ENCODE assay signal across 9 mouse cellular contexts in genomic region chr7:113147391-113148332, GRCm38 (mm10). TPM values are rescaled to one million over a fixed set of nuclear protein-coding genes. Genes with fewer than 3 reads are reported as not detected.
DNase-seq lines count a peak whose midpoint lies in the region; ATAC-seq and TF ChIP-seq lines count a peak whose summit lies in the region.
"Had no signal": no experiment of that assay in that cellular context is flagged by ENCODE, and none has a peak within 500 bp of the region (broad histone marks: within the 10 kb centered on the region; RNA-seq: fewer than 3 reads in every experiment).

No protein-coding gene starts in this region.

- H3K27ac ChIP-seq in cerebellum, adult 2 months (ENCODE audit: insufficient read depth, low read length) = no peak overlapping the region
- H3K27ac ChIP-seq in forebrain, postnatal 0 days (ENCODE audit: low read depth, low read length) = no peak overlapping the region
- H3K27ac ChIP-seq in hindbrain, embryonic 15.5 days (replicated peaks) = 0 out of 2 replicates have a peak overlapping the region, but pooled peaks have one; percentile 32
- H3K27ac ChIP-seq: neural tube, embryonic 13.5 days had no signal

- peak; percentile 77 for DNase-seq in adrenal gland, adult 2 months
- DNase-seq in adrenal gland, adult 8-10 months = no peak
- DNase-seq in cerebellum, adult 2 months = peak; percentile 76 to 84
- peak; percentile 68 for DNase-seq in forebrain, postnatal 0 days
- DNase-seq in thymus, postnatal 4 days = no peak
- no peak for DNase-seq in frontal cortex, postnatal 14 days (ENCODE audit: low spot score in 2 of 2)

- no peak overlapping the region for H3K9ac ChIP-seq in forebrain, postnatal 0 days
- no peak overlapping the region for H3K9ac ChIP-seq in hindbrain, embryonic 15.5 days
- H3K9ac ChIP-seq: neural tube, embryonic 13.5 days had no signal

- H3K4me2 ChIP-seq in forebrain, postnatal 0 days (ENCODE audit: low read depth) = no peak overlapping the region
- no peak overlapping the region for H3K4me2 ChIP-seq in hindbrain, embryonic 15.5 days
- H3K4me2 ChIP-seq: neural tube, embryonic 13.5 days had no signal

- no peaks in the 10 kb centered on the region for H3K27me3 ChIP-seq in cerebellum, adult 2 months (ENCODE audit: control insufficient read depth, insufficient read depth, low read length)
- H3K27me3 ChIP-seq in forebrain, postnatal 0 days (ENCODE audit: insufficient read depth, low read length) = no peaks in the 10 kb centered on the region
- no peaks in the 10 kb centered on the region for H3K27me3 ChIP-seq in hindbrain, embryonic 15.5 days

- no peak for TF ChIP-seq CTCF in cerebellum, adult 2 months (IDR thresholded peaks at IDR 0.05; ENCODE audit: borderline replicate concordance, insufficient read depth, low read depth, low read length)
- no peak for TF ChIP-seq CTCF in forebrain, postnatal 0 days (IDR thresholded peaks at IDR 0.05; ENCODE audit: low read depth)

- 25% methylated on average over 16 of the region's 16 CpGs for WGBS in cerebellum, adult 2 months
- 6% methylated on average over 16 of the region's 16 CpGs for WGBS in forebrain, postnatal 0 days
- 28% methylated on average over 16 of the region's 16 CpGs for WGBS in hindbrain, embryonic 15.5 days

- H3K4me1 ChIP-seq in cerebellum, adult 2 months (ENCODE audit: control insufficient read depth, insufficient read depth, low read length) = peaks cover 11% of the 10 kb centered on the region
- no peaks in the 10 kb centered on the region for H3K4me1 ChIP-seq in forebrain, postnatal 0 days (ENCODE audit: insufficient read depth)
- peaks cover 8% of the 10 kb centered on the region; the same call in 1 of the 2 replicates for H3K4me1 ChIP-seq in hindbrain, embryonic 15.5 days (replicated peaks)

- H3K9me3 ChIP-seq in forebrain, postnatal 0 days (ENCODE audit: low read length) = no peaks in the 10 kb centered on the region
- no peaks in the 10 kb centered on the region for H3K9me3 ChIP-seq in hindbrain, embryonic 15.5 days
- H3K9me3 ChIP-seq: neural tube, embryonic 13.5 days had no signal

- no peak for TF ChIP-seq POLR2A in cerebellum, adult 2 months (IDR thresholded peaks at IDR 0.05; ENCODE audit: borderline replicate concordance, insufficient read depth, low read length)

- no peaks in the 10 kb centered on the region for H3K36me3 ChIP-seq in forebrain, postnatal 0 days (ENCODE audit: insufficient read depth)
- no peaks in the 10 kb centered on the region for H3K36me3 ChIP-seq in hindbrain, embryonic 15.5 days
- H3K36me3 ChIP-seq: neural tube, embryonic 13.5 days had no signal

- peak; percentile 84 for ATAC-seq in forebrain, postnatal 0 days
- ATAC-seq in hindbrain, embryonic 15.5 days (ENCODE audit: low FRiP score, low read depth) = no peak
- no peak for ATAC-seq in monocyte, adult 5-6 weeks (replicated peaks; ENCODE audit: insufficient number of reproducible peaks, low FRiP score, low TSS enrichment, poor library complexity, severe bottlenecking)

- H3K4me3 ChIP-seq in cerebellum, adult 2 months (replicated peaks; ENCODE audit: insufficient read depth, low read depth, low read length) = no peak overlapping the region
- no peak overlapping the region for H3K4me3 ChIP-seq in forebrain, postnatal 0 days (ENCODE audit: low read depth, low read length)
- H3K4me3 ChIP-seq in hindbrain, embryonic 15.5 days = no peak overlapping the region
- H3K4me3 ChIP-seq: neural tube, embryonic 13.5 days had no signal

RNA-seq across cellular contexts. Expression of gene Arntl, which starts 59.6 kb away (rescaled TPM):
- 10 to 100 TPM; 10.3 to 58.8 TPM for total RNA-seq in adrenal gland, adult 2 months (2021)
- polyA plus RNA-seq in adrenal gland, adult 2 months (2012; rRNA removed) = 3.4 and 5.4 TPM in 2 replicates
- total RNA-seq in adrenal gland, adult 8-10 months (2022) = 10 to 100 TPM in 3 of 4 experiments, 1 to 10 TPM in 1; 9.9 to 16.1 (median 11.2) TPM
- 28.4 and 34.8 TPM in 2 replicates for polyA plus RNA-seq in cerebellum, adult 2 months (2012; rRNA removed)
- total RNA-seq in forebrain, postnatal 0 days (2014; rRNA removed) = 31.2 and 32.4 TPM in 2 replicates
- polyA plus RNA-seq in forebrain, postnatal 0 days (2015; fragmentation: Nextera tagmentation; extraction: Ambion mirVana) = 18.3 and 20.7 TPM in 2 replicates
- polyA plus RNA-seq in hindbrain, embryonic 15.5 days (2015; fragmentation: Nextera tagmentation; extraction: Ambion mirVana) = 17.3 and 21.2 TPM in 2 replicates
- total RNA-seq in monocyte, adult 5-6 weeks (2017) = 15.8 to 26.0 TPM (median 17.3 TPM) in 3 replicates

Comparison
In these comparisons a context has a peak if more than half of its experiments do, and no peak if none do; other contexts are left out.
1. DNase-seq: peak in adrenal gland, adult 2 months (single experiment), cerebellum, adult 2 months (2 of 2) and forebrain, postnatal 0 days (single experiment); none in adrenal gland, adult 8-10 months (single experiment), thymus, postnatal 4 days (single experiment) and frontal cortex, postnatal 14 days (0 of 2).